Mouse (Mus musculus) lung, adult 2 months (tissue): ENCODE results near the gene P4ha3.

Source experiments
- CTCF ChIP-seq: fragments of 200-500 bp; IDR thresholded peaks from 2 replicates; pipeline ENCODE4 v1.5.1; 2011; ENCODE audit warnings: mild to moderate bottlenecking, low read length, control low read depth; ENCODE audit not compliant: insufficient read depth
- POLR2A ChIP-seq: fragments of 200-500 bp; IDR thresholded peaks from 2 replicates; pipeline ENCODE4 v1.6.1; 2011; ENCODE audit warnings: low read depth, mild to moderate bottlenecking, control low read depth, low read length, borderline replicate concordance; ENCODE audit errors: extremely low read depth

DNA sequence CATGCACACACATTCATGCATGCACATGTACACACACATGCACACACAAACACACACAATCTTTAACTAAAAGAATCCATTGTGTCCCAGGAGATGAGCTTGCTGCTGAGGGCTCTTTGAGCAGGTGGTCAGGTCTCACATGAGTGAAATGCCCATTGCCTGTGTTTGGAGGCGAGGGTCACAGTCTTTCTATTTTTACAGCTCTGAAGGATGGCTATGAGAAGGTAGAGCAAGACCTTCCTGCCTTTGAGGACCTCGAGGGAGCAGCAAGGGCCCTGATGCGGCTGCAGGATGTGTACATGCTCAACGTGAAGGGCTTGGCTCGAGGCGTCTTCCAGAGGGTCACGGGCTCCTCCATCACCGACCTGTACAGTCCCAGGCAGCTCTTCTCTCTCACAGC, 8.2 kb downstream of the P4ha3 start:
- no peak for TF ChIP-seq POLR2A
- TF ChIP-seq CTCF = no peak
